Mouse (Mus musculus): ENCODE measurements around the gene Cpne2.

DNA sequence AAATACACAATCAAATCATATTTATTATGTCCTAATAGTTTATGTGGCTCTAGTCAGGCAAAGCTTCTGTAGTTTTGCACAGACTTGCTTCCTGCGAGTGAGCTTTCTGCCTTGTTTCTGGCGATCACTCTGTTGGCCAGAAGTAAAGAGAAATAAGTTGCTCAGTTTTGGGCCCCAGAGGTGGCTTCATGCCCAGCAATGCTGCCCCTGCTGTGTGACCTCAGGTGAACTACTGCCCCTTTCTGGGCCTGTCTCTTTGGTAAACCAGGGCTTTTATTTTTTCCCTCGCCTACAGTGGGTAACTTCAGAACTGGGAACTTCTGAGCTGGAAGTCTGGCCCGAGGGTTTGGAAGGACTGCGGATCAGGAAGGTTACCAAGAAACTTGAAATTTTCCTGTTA, 16.3 kb downstream of the Cpne2 start:
- TF ChIP-seq POLR2A (IDR thresholded peaks at IDR 0.05; ENCODE audit: extremely low read depth, insufficient read depth, low read length) (no peak), CTCF (IDR thresholded peaks at IDR 0.05; ENCODE audit: extremely low read depth, insufficient read depth, low read length) (no peak)
